Mouse (Mus musculus) myocyte (in vitro differentiated cells): Measurements from ENCODE around the gene Creb5. TPM values are rescaled to one million over a fixed set of nuclear protein-coding genes. Genes with fewer than 3 reads are reported as not detected.

Source experiments
- H3K27me3 ChIP-seq: one replicate; pipeline ENCODE4 v1.6.1; 2011; ENCODE audit not compliant: control insufficient read depth, insufficient read depth, insufficient read length
- H3K36me3 ChIP-seq: one replicate; pipeline ENCODE4 v1.6.1; 2011; ENCODE audit not compliant: control insufficient read depth, insufficient read depth
- H3K4me2 ChIP-seq: one replicate; pipeline ENCODE4 v1.6.1; 2011; ENCODE audit warnings: low read depth, control low read depth
- H3K4me3 ChIP-seq: one replicate; pipeline ENCODE4 v1.5.1; 2011; ENCODE audit warnings: mild to moderate bottlenecking, control low read depth, moderate library complexity
- H3K79me2 ChIP-seq: one replicate; pipeline ENCODE4 v1.6.1; 2011; ENCODE audit not compliant: control insufficient read depth, insufficient read depth
- H3ac ChIP-seq: one replicate; pipeline ENCODE4 v1.6.1; 2011; ENCODE audit not compliant: control insufficient read depth, insufficient read length
- CEBPB ChIP-seq: IDR thresholded peaks from 2 replicates; pipeline ENCODE4 v1.6.1; 2011; ENCODE audit warnings: mild to moderate bottlenecking, moderate library complexity; ENCODE audit not compliant: poor library complexity, insufficient read depth, severe bottlenecking
- E2F4 ChIP-seq: IDR thresholded peaks from one replicate; pipeline ENCODE4 v1.6.1; 2011; ENCODE audit warnings: mild to moderate bottlenecking, control low read depth, moderate library complexity; ENCODE audit not compliant: insufficient read depth
- MAX ChIP-seq: IDR thresholded peaks from one replicate; pipeline ENCODE4 v1.6.1; 2011; ENCODE audit warnings: low read depth, mild to moderate bottlenecking, control low read depth
- MYOD1 ChIP-seq, 3 experiments: IDR thresholded peaks; one replicate each; pipeline ENCODE4 v1.6.1; 2011; ENCODE audit warnings: control low read depth in 2 of 3, low read depth in 2 of 3, mild to moderate bottlenecking in 2 of 3, moderate library complexity in 1 of 3; ENCODE audit not compliant: insufficient read length in 2 of 3, control insufficient read depth in 1 of 3
- MYOG ChIP-seq, 3 experiments: IDR thresholded peaks; one replicate each; pipeline ENCODE4 v1.6.1; 2011; ENCODE audit warnings: control low read depth in 2 of 3, low read depth in 2 of 3, mild to moderate bottlenecking in 2 of 3; ENCODE audit not compliant: insufficient read length in 2 of 3, control insufficient read depth in 1 of 3, insufficient read depth in 1 of 3
- POLR2A ChIP-seq: IDR thresholded peaks from one replicate; pipeline ENCODE4 v1.6.1; 2011; ENCODE audit warnings: low read depth, mild to moderate bottlenecking, control low read depth, moderate library complexity; ENCODE audit not compliant: insufficient read length
- POLR2AphosphoS2 ChIP-seq: IDR thresholded peaks from one replicate; pipeline ENCODE4 v1.6.1; 2011; ENCODE audit warnings: low read depth, control low read depth; ENCODE audit not compliant: insufficient read length
- REST ChIP-seq: IDR thresholded peaks from one replicate; pipeline ENCODE4 v1.6.1; 2011; ENCODE audit warnings: mild to moderate bottlenecking, control low read depth, moderate library complexity; ENCODE audit not compliant: insufficient read depth, insufficient read length
- SRF ChIP-seq: IDR thresholded peaks from one replicate; pipeline ENCODE4 v1.6.1; 2011; ENCODE audit warnings: low read depth; ENCODE audit not compliant: control insufficient read depth, insufficient read length
- TCF12 ChIP-seq: IDR thresholded peaks from one replicate; pipeline ENCODE4 v1.6.1; 2011; ENCODE audit warnings: mild to moderate bottlenecking, control low read depth; ENCODE audit not compliant: poor library complexity, insufficient read depth, severe bottlenecking
- TCF3 ChIP-seq: IDR thresholded peaks from one replicate; pipeline ENCODE4 v1.6.1; 2011; ENCODE audit warnings: low read depth, control low read depth; ENCODE audit not compliant: insufficient read length
- USF1 ChIP-seq: IDR thresholded peaks from one replicate; pipeline ENCODE4 v1.6.1; 2011; ENCODE audit warnings: low read depth, mild to moderate bottlenecking, control low read depth, moderate library complexity
- polyA plus RNA-seq: library from polyadenylated mRNA; unstranded; fragments of >200 nt; fragmentation: generic; extraction: Trizol; gene quantifications from one replicate; pipeline ENCODE4 v1.2.1, GENCODE M21; 2012; ENCODE audit warnings: missing spikeins

Gene Creb5
- polyA plus RNA-seq, 1 experiment = 1.4 TPM

GRCm38 (mm10) chr6:53537530-53537929 lies 250.5 kb downstream of the Creb5 start:
- no peaks in the 10 kb centered on the region for H3K27me3 ChIP-seq
- no peak overlapping the region for H3K4me2 ChIP-seq
- H3K36me3 ChIP-seq = no peaks in the 10 kb centered on the region
- no peaks in the 10 kb centered on the region for H3K79me2 ChIP-seq
- no peak for TF ChIP-seq USF1
- TF ChIP-seq MAX = no peak
- TF ChIP-seq MYOG (IDR thresholded peaks at IDR 0.05; ENCODE audit: control insufficient read depth in 1 of 3, insufficient read depth in 1 of 3, insufficient read length in 2 of 3, low read depth in 2 of 3) = no peak
- no peak for TF ChIP-seq CEBPB
- no peak for TF ChIP-seq POLR2AphosphoS2
- no peak for TF ChIP-seq TCF3
- TF ChIP-seq E2F4 = no peak
- TF ChIP-seq REST = no peak
- TF ChIP-seq TCF12 = no peak
- TF ChIP-seq POLR2A = no peak
- no peak for TF ChIP-seq MYOD1 (IDR thresholded peaks at IDR 0.05; ENCODE audit: control insufficient read depth in 1 of 3, insufficient read length in 2 of 3, low read depth in 2 of 3)
- TF ChIP-seq SRF = no peak
- no peak overlapping the region for H3ac ChIP-seq
- no peak overlapping the region for H3K4me3 ChIP-seq

GRCm38 (mm10) chr6:53541798-53542197 lies 254.7 kb downstream of the Creb5 start:
- TF ChIP-seq CEBPB = no peak
- TF ChIP-seq SRF = no peak
- TF ChIP-seq MYOG (IDR thresholded peaks at IDR 0.05; ENCODE audit: control insufficient read depth in 1 of 3, insufficient read depth in 1 of 3, insufficient read length in 2 of 3, low read depth in 2 of 3) = no peak
- no peak for TF ChIP-seq REST
- no peak for TF ChIP-seq TCF12
- Histone ChIP-seq H3K4me3 (no peak overlapping the region), H3K79me2 (no peaks in the 10 kb centered on the region), H3K4me2 (no peak overlapping the region), H3ac (no peak overlapping the region), H3K36me3 (no peaks in the 10 kb centered on the region), H3K27me3 (no peaks in the 10 kb centered on the region)

GRCm38 (mm10) chr6:53545483-53545900 lies 258.4 kb downstream of the Creb5 start:
- TF ChIP-seq MYOD1 (IDR thresholded peaks at IDR 0.05; ENCODE audit: control insufficient read depth in 1 of 3, insufficient read length in 2 of 3, low read depth in 2 of 3) = peak in 2 of 3 experiments; percentile 17 to 58
- TF ChIP-seq SRF = no peak
- peak in 2 of 3 experiments; percentile 26 to 39 for TF ChIP-seq MYOG (IDR thresholded peaks at IDR 0.05; ENCODE audit: control insufficient read depth in 1 of 3, insufficient read depth in 1 of 3, insufficient read length in 2 of 3, low read depth in 2 of 3)
- Histone ChIP-seq H3K36me3 (no peaks in the 10 kb centered on the region), H3K4me3 (no peak overlapping the region), H3K79me2 (no peaks in the 10 kb centered on the region), H3K27me3 (no peaks in the 10 kb centered on the region), H3ac (no peak overlapping the region), H3K4me2 (peak overlapping the region; percentile 62)

GRCm38 (mm10) chr6:53545989-53546388 lies 258.9 kb downstream of the Creb5 start:
- H3K4me2 ChIP-seq = peak overlapping the region; percentile 62
- no peaks in the 10 kb centered on the region for H3K79me2 ChIP-seq
- TF ChIP-seq E2F4 = no peak
- no peak for TF ChIP-seq MYOG (IDR thresholded peaks at IDR 0.05; ENCODE audit: control insufficient read depth in 1 of 3, insufficient read depth in 1 of 3, insufficient read length in 2 of 3, low read depth in 2 of 3)
- TF ChIP-seq MAX = no peak
- TF ChIP-seq REST = no peak
- no peak for TF ChIP-seq TCF12
- TF ChIP-seq POLR2AphosphoS2 = no peak
- no peak for TF ChIP-seq POLR2A
- TF ChIP-seq SRF = no peak

GRCm38 (mm10) chr6:53548236-53548635 lies 261.2 kb downstream of the Creb5 start:
- Histone ChIP-seq H3K4me3 (no peak overlapping the region), H3ac (no peak overlapping the region), H3K79me2 (no peaks in the 10 kb centered on the region), H3K36me3 (no peaks in the 10 kb centered on the region), H3K4me2 (no peak overlapping the region), H3K27me3 (no peaks in the 10 kb centered on the region)
- TF ChIP-seq E2F4 (no peak), USF1 (no peak), MYOG (IDR thresholded peaks at IDR 0.05; ENCODE audit: control insufficient read depth in 1 of 3, insufficient read depth in 1 of 3, insufficient read length in 2 of 3, low read depth in 2 of 3) (no peak), REST (no peak), POLR2A (no peak), POLR2AphosphoS2 (no peak), MYOD1 (IDR thresholded peaks at IDR 0.05; ENCODE audit: control insufficient read depth in 1 of 3, insufficient read length in 2 of 3, low read depth in 2 of 3) (no peak), TCF3 (no peak), MAX (no peak), SRF (no peak), CEBPB (no peak), TCF12 (no peak)

More at GRCm38 (mm10) chr6:53545989-53546388, 258.9 kb downstream of the Creb5 start:
- Histone ChIP-seq H3K36me3 (no peaks in the 10 kb centered on the region), H3K27me3 (no peaks in the 10 kb centered on the region), H3K4me3 (no peak overlapping the region), H3ac (no peak overlapping the region)
